Mouse (Mus musculus) embryonic facial prominence, embryonic 10.5 days (tissue): ENCODE data around the gene Spaar. TPM values are rescaled to one million over a fixed set of nuclear protein-coding genes. Genes with fewer than 3 reads are reported as not detected.
A peak's percentile ranks its signal among the peaks of the same experiment; 100 is the strongest.

Experiments
- DNase-seq: peaks from one replicate; pipeline ENCODE4 v3.0.0-alpha.2; 2017; ENCODE audit warnings: low spot score
- H3K27ac ChIP-seq: fragments of 300-500 bp; sonication (generic); replicated peaks from 2 replicates; pipeline ENCODE4 v1.5.1; 2016; ENCODE audit warnings: mild to moderate bottlenecking
- H3K27me3 ChIP-seq: fragments of 300-500 bp; sonication (generic); replicated peaks from 2 replicates; pipeline ENCODE4 v1.6.1; 2016; ENCODE audit warnings: low read depth, mild to moderate bottlenecking; ENCODE audit not compliant: poor library complexity, severe bottlenecking
- H3K36me3 ChIP-seq: fragments of 300-500 bp; sonication (generic); replicated peaks from 2 replicates; pipeline ENCODE4 v1.6.1; 2016; ENCODE audit warnings: mild to moderate bottlenecking, moderate library complexity
- H3K4me1 ChIP-seq: fragments of 300-500 bp; sonication (generic); 2 replicates; pipeline ENCODE4 v1.6.1; 2016
- H3K4me3 ChIP-seq: fragments of 300-500 bp; sonication (generic); 2 replicates; pipeline ENCODE4 v1.5.1; 2016; ENCODE audit warnings: mild to moderate bottlenecking, moderate library complexity
- H3K9me3 ChIP-seq: fragments of 300-500 bp; sonication (generic); 2 replicates; pipeline ENCODE4 v1.6.1; 2016; ENCODE audit warnings: mild to moderate bottlenecking
- WGBS: fragments of 180-500 bp; shearing (Covaris S2); methylation state at CpG from one replicate; pipeline ENCODE4 v1.1.7; 2016; 5-methylcytosine and 5-hydroxymethylcytosine counted together
- polyA plus RNA-seq: library from polyadenylated mRNA; unstranded; fragments of >200 nt; fragmentation: Nextera tagmentation; extraction: Ambion mirVana; gene quantifications from 2 replicates; pipeline ENCODE4 v1.2.1, GENCODE M21; 2016

Gene Spaar
- polyA plus RNA-seq, 1 experiment from 2014 or later = not detected

GRCm38 (mm10) chr4:43733186-43733585 is 3.4 kb downstream of the Spaar start:
- Histone ChIP-seq H3K27ac (no peak overlapping the region), H3K4me3 (no peak overlapping the region), H3K9me3 (no peaks in the 10 kb centered on the region), H3K27me3 (no peaks in the 10 kb centered on the region), H3K4me1 (peaks cover 45% of the 10 kb centered on the region), H3K36me3 (no peaks in the 10 kb centered on the region)
- 86% methylated on average over 5 of the region's 5 CpGs for WGBS
- DNase-seq = no peak

- no peak for DNase-seq
- Histone ChIP-seq H3K27ac (no peak overlapping the region), H3K4me3 (no peak overlapping the region), H3K9me3 (no peaks in the 10 kb centered on the region), H3K36me3 (no peaks in the 10 kb centered on the region), H3K27me3 (no peaks in the 10 kb centered on the region), H3K4me1 (peaks cover 29% of the 10 kb centered on the region)
- WGBS = 51% methylated on average over 6 of the region's 6 CpGs
Measured at GRCm38 (mm10) chr4:43737144-43737543, 7.3 kb downstream of the Spaar start.

GRCm38 (mm10) chr4:43738989-43739674 is 9.3 kb downstream of the Spaar start:
- Histone ChIP-seq H3K4me3 (no peak overlapping the region), H3K27ac (no peak overlapping the region), H3K9me3 (no peaks in the 10 kb centered on the region), H3K27me3 (no peaks in the 10 kb centered on the region), H3K4me1 (peaks cover 29% of the 10 kb centered on the region), H3K36me3 (no peaks in the 10 kb centered on the region)
- WGBS = 75% methylated on average over 8 of the region's 8 CpGs
- no peak for DNase-seq

GRCm38 (mm10) chr4:43741526-43741925 is 11.7 kb downstream of the Spaar start:
- 59% methylated on average over 5 of the region's 5 CpGs for WGBS
- no peaks in the 10 kb centered on the region for H3K27me3 ChIP-seq
- H3K36me3 ChIP-seq = no peaks in the 10 kb centered on the region
- no peak for DNase-seq
- H3K9me3 ChIP-seq = no peaks in the 10 kb centered on the region
- peaks cover 22% of the 10 kb centered on the region for H3K4me1 ChIP-seq
- H3K27ac ChIP-seq = no peak overlapping the region
- H3K4me3 ChIP-seq = no peak overlapping the region

- DNase-seq = no peak
- H3K4me3 ChIP-seq = no peak overlapping the region
- 43% methylated on average over 4 of the region's 4 CpGs for WGBS
- H3K27me3 ChIP-seq = no peaks in the 10 kb centered on the region
- peaks cover 15% of the 10 kb centered on the region; the same call in 1 of the 2 replicates for H3K4me1 ChIP-seq
- no peak overlapping the region for H3K27ac ChIP-seq
- no peaks in the 10 kb centered on the region for H3K9me3 ChIP-seq
- no peaks in the 10 kb centered on the region for H3K36me3 ChIP-seq
Measured at GRCm38 (mm10) chr4:43742637-43743036, 12.8 kb downstream of the Spaar start.

GRCm38 (mm10) chr4:43743099-43743498 is 13.3 kb downstream of the Spaar start:
- Histone ChIP-seq H3K4me1 (peaks cover 15% of the 10 kb centered on the region; the same call in 1 of the 2 replicates), H3K9me3 (no peaks in the 10 kb centered on the region)

GRCm38 (mm10) chr4:43745187-43745586 is 15.4 kb downstream of the Spaar start:
- WGBS = 22% methylated on average over 6 of the region's 6 CpGs
- H3K36me3 ChIP-seq = no peaks in the 10 kb centered on the region
- peaks cover 15% of the 10 kb centered on the region; the same call in 1 of the 2 replicates for H3K4me1 ChIP-seq
- no peak overlapping the region for H3K27ac ChIP-seq
- no peaks in the 10 kb centered on the region for H3K27me3 ChIP-seq
- no peak overlapping the region for H3K4me3 ChIP-seq
- no peaks in the 10 kb centered on the region; the same call in 1 of the 2 replicates for H3K9me3 ChIP-seq
- no peak for DNase-seq

More at GRCm38 (mm10) chr4:43743099-43743498, 13.3 kb downstream of the Spaar start:
- DNase-seq = no peak
- Histone ChIP-seq H3K27me3 (no peaks in the 10 kb centered on the region), H3K27ac (no peak overlapping the region), H3K4me3 (no peak overlapping the region), H3K36me3 (no peaks in the 10 kb centered on the region)
- 50% methylated on average over 1 of the region's 1 CpGs for WGBS

- Histone ChIP-seq H3K4me1 (peaks cover 15% of the 10 kb centered on the region), H3K27ac (no peak overlapping the region), H3K9me3 (no peaks in the 10 kb centered on the region), H3K36me3 (no peaks in the 10 kb centered on the region), H3K4me3 (no peak overlapping the region), H3K27me3 (no peaks in the 10 kb centered on the region)
- 82% methylated on average over 6 of the region's 6 CpGs for WGBS
- no peak for DNase-seq
Measured at GRCm38 (mm10) chr4:43757213-43757612, 27.4 kb downstream of the Spaar start.

GRCm38 (mm10) chr4:43759571-43760418 is 30.0 kb downstream of the Spaar start:
- Histone ChIP-seq H3K27me3 (no peaks in the 10 kb centered on the region), H3K4me3 (no peak overlapping the region), H3K27ac (peak overlapping the region; percentile 59), H3K9me3 (no peaks in the 10 kb centered on the region), H3K4me1 (peaks cover 15% of the 10 kb centered on the region), H3K36me3 (no peaks in the 10 kb centered on the region)
- peak; percentile 58 for DNase-seq
- WGBS = 61% methylated on average over 21 of the region's 21 CpGs

- H3K4me3 ChIP-seq = no peak overlapping the region
- 71% methylated on average over 10 of the region's 10 CpGs for WGBS
- peak overlapping the region; percentile 59; the same call in 1 of the 2 replicates for H3K27ac ChIP-seq
- H3K27me3 ChIP-seq = no peaks in the 10 kb centered on the region
- DNase-seq = peak; percentile 58
- no peaks in the 10 kb centered on the region for H3K36me3 ChIP-seq
- H3K9me3 ChIP-seq = no peaks in the 10 kb centered on the region
- H3K4me1 ChIP-seq = peaks cover 15% of the 10 kb centered on the region
Measured at GRCm38 (mm10) chr4:43760460-43760859, 30.6 kb downstream of the Spaar start.

- DNase-seq = no peak
- no peaks in the 10 kb centered on the region for H3K36me3 ChIP-seq
- 78% methylated on average over 2 of the region's 2 CpGs for WGBS
- peaks cover 15% of the 10 kb centered on the region for H3K4me1 ChIP-seq
- no peaks in the 10 kb centered on the region for H3K9me3 ChIP-seq
- H3K27ac ChIP-seq = no peak overlapping the region
- no peak overlapping the region for H3K4me3 ChIP-seq
- no peaks in the 10 kb centered on the region for H3K27me3 ChIP-seq
Measured at GRCm38 (mm10) chr4:43761336-43761735, 31.5 kb downstream of the Spaar start.

- Histone ChIP-seq H3K4me1 (peaks cover 15% of the 10 kb centered on the region), H3K9me3 (no peaks in the 10 kb centered on the region), H3K27ac (no peak overlapping the region), H3K27me3 (no peaks in the 10 kb centered on the region), H3K4me3 (no peak overlapping the region), H3K36me3 (no peaks in the 10 kb centered on the region)
- DNase-seq = peak; percentile 57
- WGBS = 30% methylated on average over 7 of the region's 7 CpGs
Measured at GRCm38 (mm10) chr4:43763410-43763809, 33.6 kb downstream of the Spaar start.

GRCm38 (mm10) chr4:43768341-43768740 is 38.5 kb downstream of the Spaar start:
- 83% methylated on average over 5 of the region's 5 CpGs for WGBS
- H3K4me1 ChIP-seq = no peaks in the 10 kb centered on the region

More at GRCm38 (mm10) chr4:43768341-43768740, 38.5 kb downstream of the Spaar start:
- H3K36me3 ChIP-seq = no peaks in the 10 kb centered on the region
- no peak overlapping the region for H3K4me3 ChIP-seq
- H3K27me3 ChIP-seq = no peaks in the 10 kb centered on the region
- DNase-seq = no peak
- H3K9me3 ChIP-seq = no peaks in the 10 kb centered on the region
- no peak overlapping the region for H3K27ac ChIP-seq
